Mouse (Mus musculus) embryonic fibroblast, embryonic 13.5 days (primary cell): ENCODE measurements around the gene Hspb11. TPM values are rescaled to one million over a fixed set of nuclear protein-coding genes. Genes with fewer than 3 reads are reported as not detected.

ENCODE experiments used
- H3K27ac ChIP-seq: 2 replicates; pipeline ENCODE4 v1.5.1; 2012; ENCODE audit warnings: low read length, control low read depth, inconsistent platforms; ENCODE audit not compliant: insufficient read depth
- H3K4me1 ChIP-seq: 2 replicates; pipeline ENCODE4 v1.6.1; 2011; ENCODE audit warnings: low read length; ENCODE audit not compliant: control insufficient read depth, insufficient read depth
- H3K4me3 ChIP-seq: 2 replicates; pipeline ENCODE4 v1.5.1; 2011; ENCODE audit warnings: mild to moderate bottlenecking, control low read depth, low read length; ENCODE audit not compliant: insufficient read depth
- CTCF ChIP-seq: IDR thresholded peaks from 2 replicates; pipeline ENCODE4 v1.5.1; 2011; ENCODE audit warnings: mild to moderate bottlenecking, control low read depth, low read length, moderate library complexity, borderline replicate concordance; ENCODE audit not compliant: insufficient read depth
- POLR2A ChIP-seq: IDR thresholded peaks from 2 replicates; pipeline ENCODE4 v1.6.1; 2011; ENCODE audit warnings: low read depth, mild to moderate bottlenecking, control low read depth, low read length, moderate library complexity
- polyA plus RNA-seq: library from polyadenylated mRNA; stranded (reverse); fragments of >200 nt; gene quantifications from 2 replicates; pipeline ENCODE4 v1.2.4, GENCODE M21; 2011; ENCODE audit warnings: low read depth; ENCODE audit not compliant: missing spikeins, insufficient read length

Hspb11 gene
- polyA plus RNA-seq, 1 experiment = 62.5 TPM

GRCm38 (mm10) chr4:107223225-107224204 is 29.9 kb upstream of the Hspb11 start:
- Histone ChIP-seq H3K4me3 (no peak overlapping the region), H3K27ac (no peak overlapping the region), H3K4me1 (peaks cover 3% of the 10 kb centered on the region; the same call in 1 of the 2 replicates)
- no peak for TF ChIP-seq CTCF
- TF ChIP-seq POLR2A = no peak

DNA sequence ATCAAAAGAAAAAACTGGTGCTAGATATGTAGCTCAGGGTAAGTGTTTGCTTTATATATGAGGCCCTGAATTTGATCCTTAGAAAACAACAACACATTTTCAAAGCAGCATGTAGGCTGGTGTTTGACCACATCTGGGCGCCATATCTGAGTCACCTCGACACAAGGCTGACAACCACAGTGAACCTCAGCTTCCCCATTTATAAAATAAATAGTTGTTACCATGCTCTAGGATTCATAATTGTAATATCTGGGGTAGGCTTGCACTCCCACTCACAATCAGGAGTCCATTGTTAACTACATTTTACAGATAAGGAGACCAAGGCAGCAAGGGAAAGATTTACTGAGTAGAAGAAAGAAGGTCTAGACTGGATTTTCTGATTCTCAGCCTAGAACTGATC is 27.1 kb upstream of the Hspb11 start:
- Histone ChIP-seq H3K4me1 (peaks cover 5% of the 10 kb centered on the region; the same call in 1 of the 2 replicates), H3K4me3 (no peak overlapping the region), H3K27ac (no peak overlapping the region)
- TF ChIP-seq POLR2A = no peak
- TF ChIP-seq CTCF = no peak

GRCm38 (mm10) chr4:107232219-107232618 is 21.2 kb upstream of the Hspb11 start:
- H3K4me1 ChIP-seq = peaks cover 14% of the 10 kb centered on the region
- peak overlapping the region; percentile 93 for H3K27ac ChIP-seq
- no peak overlapping the region for H3K4me3 ChIP-seq
- TF ChIP-seq POLR2A (no peak), CTCF (no peak)

DNA sequence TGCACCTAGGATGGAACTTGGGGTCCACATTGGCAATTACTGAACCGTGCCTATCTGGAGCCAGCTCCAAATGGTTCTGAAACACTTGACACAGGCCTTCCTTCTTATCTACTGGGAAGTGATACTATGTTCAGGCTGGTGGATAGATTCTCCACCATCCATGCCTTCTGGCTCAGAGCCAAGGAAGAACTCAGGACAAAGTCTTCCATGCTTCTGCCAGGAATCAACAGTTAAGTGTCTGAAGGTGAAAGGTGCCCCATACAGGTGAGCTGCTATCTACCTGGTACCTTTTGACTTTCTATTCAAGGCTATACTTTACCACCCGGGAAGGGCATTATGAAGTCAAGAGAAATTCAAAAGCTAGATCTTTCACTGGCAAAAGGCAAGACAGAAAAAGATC is 15.1 kb upstream of the Hspb11 start:
- H3K4me3 ChIP-seq = no peak overlapping the region
- no peak overlapping the region for H3K27ac ChIP-seq
- peaks cover under 1% of the 10 kb centered on the region; the same call in 1 of the 2 replicates for H3K4me1 ChIP-seq
- TF ChIP-seq CTCF (no peak), POLR2A (no peak)

GRCm38 (mm10) chr4:107240196-107240595 is 13.2 kb upstream of the Hspb11 start:
- Histone ChIP-seq H3K4me3 (no peak overlapping the region), H3K27ac (no peak overlapping the region), H3K4me1 (peaks cover 3% of the 10 kb centered on the region)
- TF ChIP-seq POLR2A (no peak), CTCF (no peak)

DNA sequence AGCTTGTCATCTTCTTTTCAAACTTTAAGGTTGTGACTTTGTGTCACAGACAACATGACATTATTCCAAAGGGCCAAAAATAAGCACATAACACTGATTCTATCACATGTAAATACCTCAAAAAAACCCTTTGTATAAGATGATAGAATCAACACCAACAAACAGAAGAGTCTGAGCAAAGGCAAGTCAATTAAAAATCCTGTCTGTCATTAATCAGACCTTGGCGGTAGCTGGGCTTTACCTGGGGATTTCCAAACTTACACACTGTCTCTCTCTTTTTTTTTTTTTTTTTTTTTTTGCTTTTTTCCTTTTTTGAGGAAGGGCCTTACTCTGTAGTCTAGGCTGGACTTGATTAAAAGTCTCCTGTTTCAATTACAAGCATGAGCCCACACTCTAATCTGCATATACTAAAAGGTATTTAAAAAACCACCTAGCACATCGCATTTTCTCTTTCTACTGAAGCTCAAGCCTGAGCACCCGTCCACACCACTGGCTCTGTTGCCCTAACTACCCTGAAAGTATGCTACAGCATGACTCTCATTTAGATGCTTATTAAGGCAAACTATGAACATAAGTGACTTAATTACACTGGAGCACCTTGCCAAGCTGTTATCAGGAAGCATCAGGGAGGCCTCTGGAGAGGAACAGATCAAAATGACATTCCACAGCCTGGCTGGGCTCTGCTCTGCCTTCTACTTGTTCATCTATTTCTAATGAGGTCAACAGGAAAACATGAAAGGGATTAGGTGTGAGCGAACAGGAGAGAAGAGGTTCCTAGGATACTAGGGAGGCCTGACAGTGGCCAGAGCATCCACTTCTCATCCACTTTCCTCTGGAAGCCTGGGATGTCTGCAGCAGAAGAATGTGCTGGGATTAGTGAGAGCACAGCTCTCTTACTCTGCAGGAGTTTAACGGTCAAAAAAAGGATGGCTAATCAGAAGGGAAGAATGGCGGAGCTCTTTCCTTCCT is 9.7 kb upstream of the Hspb11 start:
- H3K4me1 ChIP-seq = peaks cover 19% of the 10 kb centered on the region
- no peak overlapping the region for H3K27ac ChIP-seq
- TF ChIP-seq CTCF (no peak), POLR2A (no peak)
- no peak overlapping the region for H3K4me3 ChIP-seq

DNA sequence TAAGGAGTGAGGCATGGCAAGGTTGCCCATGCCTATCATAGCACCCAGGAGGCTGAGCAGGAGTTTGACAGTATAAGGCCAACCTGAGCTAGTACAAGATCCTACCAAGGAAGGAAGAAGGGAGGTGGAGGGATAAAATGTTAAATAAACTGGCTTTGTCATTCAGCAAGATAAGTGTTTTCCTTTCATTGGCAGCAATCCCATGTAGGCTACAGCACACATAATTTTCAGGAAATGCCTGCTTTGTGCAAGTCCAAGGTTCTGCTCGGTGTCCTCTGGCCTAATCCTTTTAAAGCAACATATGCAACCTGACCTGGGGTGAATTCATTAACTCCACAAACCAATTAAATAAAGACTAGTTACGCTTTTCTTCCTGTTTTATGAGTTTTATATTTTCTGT is 8.0 kb upstream of the Hspb11 start:
- Histone ChIP-seq H3K27ac (peak overlapping the region; percentile 97), H3K4me3 (no peak overlapping the region), H3K4me1 (peaks cover 26% of the 10 kb centered on the region)
- TF ChIP-seq CTCF = no peak
- TF ChIP-seq POLR2A = no peak

GRCm38 (mm10) chr4:107246040-107246439 is 7.4 kb upstream of the Hspb11 start:
- Histone ChIP-seq H3K4me1 (peaks cover 28% of the 10 kb centered on the region), H3K4me3 (no peak overlapping the region), H3K27ac (peak overlapping the region; percentile 97)
- TF ChIP-seq CTCF = no peak
- no peak for TF ChIP-seq POLR2A

DNA sequence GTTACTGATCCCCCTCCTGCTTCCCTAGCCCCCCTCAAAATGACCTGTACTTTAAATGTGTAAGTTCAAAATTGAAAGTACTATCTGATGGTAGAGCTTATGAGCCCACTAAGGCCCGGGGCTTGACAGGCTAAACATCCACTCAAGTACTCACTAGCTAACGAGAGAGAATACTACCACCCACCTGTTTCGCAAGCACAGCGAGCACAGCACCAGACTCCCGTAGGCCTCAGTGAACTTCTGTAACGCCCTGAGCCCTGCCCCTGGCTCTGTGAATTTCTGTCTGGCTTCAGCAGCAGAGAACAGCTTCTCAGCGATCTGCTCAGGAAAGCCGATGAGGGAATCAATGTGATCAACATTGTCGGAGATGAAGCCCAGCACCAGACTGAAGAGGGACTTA is 6.3 kb upstream of the Hspb11 start:
- no peak for TF ChIP-seq CTCF
- TF ChIP-seq POLR2A = no peak
- Histone ChIP-seq H3K4me1 (peaks cover 29% of the 10 kb centered on the region), H3K4me3 (no peak overlapping the region), H3K27ac (peak overlapping the region; percentile 95)
